Mouse (Mus musculus) brain, embryonic 18.5 days (tissue): ENCODE results near the gene Exoc6b.
"Not testable (repeated sequence)": the region's sequence is repeated elsewhere in the genome, so short reads cannot be mapped to it uniquely, and the experiment has no call there.

Experiments used
- DNase-seq: peaks from one replicate; pipeline ENCODE4 v3.0.0-alpha.2; 2012; ENCODE audit warnings: low read depth, low spot score

Gene Exoc6b

GRCm38 (mm10) chr6:84631588-84631987, 437.7 kb downstream of the Exoc6b start:
- no peak for DNase-seq

GRCm38 (mm10) chr6:84630276-84630675, 439.0 kb downstream of the Exoc6b start:
- DNase-seq = no peak

- no peak for DNase-seq
These were observed 440.5 kb downstream of the Exoc6b start for GRCm38 (mm10) chr6:84628831-84629230.

GRCm38 (mm10) chr6:84626398-84626797, 442.9 kb downstream of the Exoc6b start:
- no peak for DNase-seq

GRCm38 (mm10) chr6:84619166-84619565, 450.1 kb downstream of the Exoc6b start:
- DNase-seq = no peak

- DNase-seq = no peak
These were observed 452.3 kb downstream of the Exoc6b start for GRCm38 (mm10) chr6:84617051-84617450.

- no peak for DNase-seq
These were observed 452.7 kb downstream of the Exoc6b start for GRCm38 (mm10) chr6:84616586-84616985.

GRCm38 (mm10) chr6:84613561-84613960, 455.8 kb downstream of the Exoc6b start:
- no peak for DNase-seq

GRCm38 (mm10) chr6:84601136-84601889, 468.0 kb downstream of the Exoc6b start:
- no peak for DNase-seq

- DNase-seq = not testable (repeated sequence)
These were observed 470.0 kb downstream of the Exoc6b start for GRCm38 (mm10) chr6:84599296-84599695.

- DNase-seq = no peak
These were observed 470.6 kb downstream of the Exoc6b start for GRCm38 (mm10) chr6:84598725-84599124.

GRCm38 (mm10) chr6:84594626-84595025, 474.7 kb downstream of the Exoc6b start:
- no peak for DNase-seq

GRCm38 (mm10) chr6:84593693-84594092, 475.6 kb downstream of the Exoc6b start, which contains the start of gene Cyp26b1:
TSS of gene Cyp26b1 (minus strand) at chr6:84593908.
- no peak for DNase-seq

- DNase-seq = no peak
These were observed 478.2 kb downstream of the Exoc6b start for GRCm38 (mm10) chr6:84590961-84591745.

- peak; percentile 43 for DNase-seq
These were observed 479.3 kb downstream of the Exoc6b start for GRCm38 (mm10) chr6:84589742-84590686.

GRCm38 (mm10) chr6:84588895-84589652, 480.2 kb downstream of the Exoc6b start:
- no peak for DNase-seq

GRCm38 (mm10) chr6:84588221-84588894, 481.0 kb downstream of the Exoc6b start:
- DNase-seq = no peak

- no peak for DNase-seq
These were observed 481.7 kb downstream of the Exoc6b start for GRCm38 (mm10) chr6:84587471-84588101.

- no peak for DNase-seq
These were observed 482.6 kb downstream of the Exoc6b start for GRCm38 (mm10) chr6:84586551-84587200.
